Mouse (Mus musculus): Measurements from ENCODE around the gene Gins2.

- TF ChIP-seq CTCF (IDR thresholded peaks at IDR 0.05; ENCODE audit: borderline replicate concordance, control insufficient read depth, extremely low read depth, insufficient read depth, low read length, poor library complexity) (peak; percentile 37; the same call in 1 of the 2 replicates), POLR2A (IDR thresholded peaks at IDR 0.05; ENCODE audit: control insufficient read depth, extremely low read depth, insufficient read depth, low read length, poor library complexity) (no peak)
Observed at GRCm38 (mm10) chr8:120561539-120562435, 27.3 kb downstream of the Gins2 start.
